Mouse (Mus musculus) heart, postnatal 0 days (tissue): ENCODE measurements around the gene Grap2. TPM values are rescaled to one million over a fixed set of nuclear protein-coding genes. Genes with fewer than 3 reads are reported as not detected.

ENCODE experiments used
- ATAC-seq: fragments of 200-750 bp; cut with Nextera tagmentation; 2 replicates; pipeline ENCODE4 v1.8.0; 2017; ENCODE audit warnings: low read depth, moderate number of reproducible peaks, moderate library complexity; ENCODE audit not compliant: insufficient read depth
- DNase-seq: peaks from one replicate; pipeline ENCODE4 v3.0.0-alpha.2; 2016; ENCODE audit warnings: low spot score
- H3K27ac ChIP-seq: fragments of 300-500 bp; sonication (generic); 2 replicates; pipeline ENCODE4 v1.5.1; 2014; ENCODE audit warnings: low read depth, mild to moderate bottlenecking
- H3K27me3 ChIP-seq: fragments of 300-500 bp; sonication (generic); 2 replicates; pipeline ENCODE4 v1.6.1; 2014; ENCODE audit warnings: low read length, mixed read lengths; ENCODE audit not compliant: control insufficient read depth, insufficient read depth
- H3K36me3 ChIP-seq: fragments of 300-500 bp; sonication (generic); replicated peaks from 2 replicates; pipeline ENCODE4 v1.6.1; 2014; ENCODE audit warnings: low read length, mixed read lengths; ENCODE audit not compliant: control insufficient read depth, insufficient read depth
- H3K4me1 ChIP-seq: fragments of 300-500 bp; sonication (generic); 2 replicates; pipeline ENCODE4 v1.6.1; 2014; ENCODE audit warnings: antibody characterized with exemption; ENCODE audit not compliant: control insufficient read depth, insufficient read depth
- H3K4me2 ChIP-seq: fragments of 300-500 bp; sonication (generic); 2 replicates; pipeline ENCODE4 v1.6.1; 2014; ENCODE audit warnings: low read depth, mild to moderate bottlenecking, low read length, moderate library complexity
- H3K4me3 ChIP-seq: fragments of 300-500 bp; sonication (generic); 2 replicates; pipeline ENCODE4 v1.5.1; 2014; ENCODE audit warnings: low read depth, low read length
- H3K9ac ChIP-seq: fragments of 300-500 bp; sonication (generic); replicated peaks from 2 replicates; pipeline ENCODE4 v1.6.1; 2014; ENCODE audit warnings: low read depth, low read length, mixed read lengths
- H3K9me3 ChIP-seq: fragments of 300-500 bp; sonication (generic); replicated peaks from 2 replicates; pipeline ENCODE4 v1.6.1; 2016; ENCODE audit warnings: low read length; ENCODE audit not compliant: control insufficient read depth
- CTCF ChIP-seq: IDR thresholded peaks from 2 replicates; pipeline ENCODE4 v1.5.1; 2016; ENCODE audit warnings: antibody characterized with exemption, control low read depth, low read depth
- EP300 ChIP-seq: IDR thresholded peaks from 2 replicates; pipeline ENCODE4 v1.6.1; 2016; ENCODE audit warnings: antibody characterized with exemption, low read depth
- WGBS: fragments of 180-500 bp; shearing (Covaris S2); extraction: QIAGEN DNeasy Blood & Tissue Kit; methylation state at CpG from one replicate; pipeline ENCODE4 v1.1.7; 2014; 5-methylcytosine and 5-hydroxymethylcytosine counted together
- microRNA-seq: library from miRNA; unstranded; fragments of <30 nt; microRNA quantifications from one replicate; pipeline ENCODE4, GENCODE M21; 2016
- polyA plus RNA-seq: library from polyadenylated mRNA; unstranded; fragments of >200 nt; fragmentation: Nextera tagmentation; extraction: Ambion mirVana; gene quantifications from 2 replicates; pipeline ENCODE4 v1.2.1, GENCODE M21; 2015
- total RNA-seq: library from RNA; depleted of rRNA; stranded (reverse); fragments of >200 nt; gene quantifications from 2 replicates; pipeline ENCODE4 v1.2.3, GENCODE M21; 2014; ENCODE audit warnings: low replicate concordance; rRNA removed

The Grap2 gene
- total and polyA plus RNA-seq, 2 experiments from 2014 or later = 0.46 TPM; not detected in 1

DNA sequence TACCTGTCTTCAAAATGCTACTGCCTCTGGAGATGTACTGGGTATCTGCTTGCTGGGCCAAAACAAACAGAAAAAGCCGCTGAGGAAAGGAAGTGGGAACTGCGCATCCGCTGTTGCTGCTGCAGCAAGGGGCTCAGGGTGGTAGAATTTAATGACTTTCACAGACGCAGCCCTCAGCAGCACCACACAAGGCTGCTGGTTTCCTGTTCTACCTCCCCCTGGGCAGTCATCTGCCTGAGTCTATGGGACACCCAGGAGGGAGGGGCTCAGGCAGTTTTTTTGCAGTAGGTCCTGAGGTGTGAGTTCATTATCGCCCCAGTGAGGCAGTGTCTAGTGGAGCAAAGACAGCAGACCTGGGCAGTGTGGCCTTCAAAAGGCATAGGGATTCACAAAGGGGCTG, 125.2 kb downstream of the Grap2 start:
- DNase-seq (no peak), ATAC-seq (no peak)
- H3K27ac ChIP-seq = peak overlapping the region; percentile 59; the same call in 1 of the 2 replicates
- no peaks in the 10 kb centered on the region for H3K4me1 ChIP-seq
- no peak overlapping the region for H3K4me2 ChIP-seq
- no peaks in the 10 kb centered on the region for H3K36me3 ChIP-seq
- no peak overlapping the region for H3K4me3 ChIP-seq
- H3K27me3 ChIP-seq = peaks cover 18% of the 10 kb centered on the region; the same call in 1 of the 2 replicates
- H3K9me3 ChIP-seq = no peaks in the 10 kb centered on the region
- no peak for TF ChIP-seq CTCF
- H3K9ac ChIP-seq = no peak overlapping the region
- 37% methylated on average over 5 of the region's 5 CpGs for WGBS

DNA sequence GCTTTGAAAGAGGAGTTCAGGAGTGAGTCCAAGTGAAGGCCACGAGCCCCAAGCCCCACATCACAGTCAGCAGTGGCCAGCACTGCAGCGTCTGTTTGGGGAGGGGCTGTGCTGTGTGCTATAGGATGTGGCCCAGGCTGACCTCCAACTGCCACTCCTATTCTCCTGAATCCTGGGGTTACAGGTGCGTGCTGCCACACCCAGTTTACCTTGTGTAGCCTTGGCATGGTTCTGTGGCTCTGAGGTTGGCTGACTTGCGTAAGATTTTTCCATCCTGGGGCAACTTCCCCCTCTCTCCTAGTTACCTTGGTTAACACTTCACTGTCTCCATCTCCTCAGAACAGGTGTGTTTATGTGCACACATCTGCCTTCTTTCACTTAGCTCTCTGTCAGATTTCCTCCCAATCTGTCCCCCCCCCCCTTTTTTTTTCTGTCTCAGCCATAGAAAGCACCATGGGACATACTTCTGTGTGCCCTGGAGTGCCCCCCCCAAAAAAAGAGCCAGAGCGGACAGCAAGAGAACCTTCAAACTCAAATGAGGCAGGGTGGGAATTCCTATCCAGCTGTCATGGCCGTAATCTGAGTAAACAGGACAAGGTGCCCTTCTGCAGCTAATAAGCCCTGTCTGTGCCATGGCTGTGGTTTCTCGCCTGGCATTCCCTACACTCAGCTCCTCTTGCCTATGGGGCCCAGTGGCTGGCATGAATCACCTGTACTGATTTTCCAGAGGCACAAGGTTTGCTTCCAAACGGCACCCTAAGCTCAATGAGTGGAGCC, 129.3 kb downstream of the Grap2 start:
- TF ChIP-seq EP300 (no peak), CTCF (no peak)
- no peak for DNase-seq
- Histone ChIP-seq H3K27ac (no peak overlapping the region), H3K4me3 (no peak overlapping the region), H3K9me3 (no peaks in the 10 kb centered on the region), H3K9ac (no peak overlapping the region), H3K36me3 (no peaks in the 10 kb centered on the region), H3K27me3 (no peaks in the 10 kb centered on the region), H3K4me1 (peaks cover 5% of the 10 kb centered on the region; the same call in 1 of the 2 replicates), H3K4me2 (no peak overlapping the region)
- 76% methylated on average over 8 of the region's 8 CpGs for WGBS
- no peak for ATAC-seq

Small RNA genes lying within 50 kb of the gene (microRNA-seq; reads per million reads assigned to microRNA genes)
- not detected for gene Mir6957

Other genes with a start within 250 kb of the Grap2 start
- gene Enthd1, start 7.4 kb upstream of the Grap2 start, total RNA-seq = not detected in 2 replicates
- not detected in 2 replicates for gene Enthd1, start 7.4 kb upstream of the Grap2 start, polyA plus RNA-seq
- gene Fam83f, start 99.3 kb downstream of the Grap2 start, total RNA-seq = 0.27 and 0.95 TPM in 2 replicates
- 0.12 and 0.14 TPM in 2 replicates for gene Fam83f, start 99.3 kb downstream of the Grap2 start, polyA plus RNA-seq
- gene Tnrc6b, start 138.7 kb downstream of the Grap2 start, total RNA-seq = 26.4 and 33.5 TPM in 2 replicates
- 15.2 and 16.1 TPM in 2 replicates for gene Tnrc6b, start 138.7 kb downstream of the Grap2 start, polyA plus RNA-seq